Mouse (Mus musculus) MEL-GATA-1-ER (cell line): ENCODE data around the gene L1td1.
"Not testable (repeated sequence)": the region's sequence is repeated elsewhere in the genome, so short reads cannot be mapped to it uniquely, and the experiment has no call there.

Experiments
- DNase-seq: peaks from one replicate; pipeline ENCODE4 v3.0.0-alpha.2; 2012; ENCODE audit warnings: low read depth; ENCODE audit errors: extremely low read depth

L1td1 gene

GRCm38 (mm10) chr4:98726590-98727237, at the start of gene L1td1:
Gene L1td1, plus strand, starts transcription at chr4:98726734.
- DNase-seq = no peak

DNA sequence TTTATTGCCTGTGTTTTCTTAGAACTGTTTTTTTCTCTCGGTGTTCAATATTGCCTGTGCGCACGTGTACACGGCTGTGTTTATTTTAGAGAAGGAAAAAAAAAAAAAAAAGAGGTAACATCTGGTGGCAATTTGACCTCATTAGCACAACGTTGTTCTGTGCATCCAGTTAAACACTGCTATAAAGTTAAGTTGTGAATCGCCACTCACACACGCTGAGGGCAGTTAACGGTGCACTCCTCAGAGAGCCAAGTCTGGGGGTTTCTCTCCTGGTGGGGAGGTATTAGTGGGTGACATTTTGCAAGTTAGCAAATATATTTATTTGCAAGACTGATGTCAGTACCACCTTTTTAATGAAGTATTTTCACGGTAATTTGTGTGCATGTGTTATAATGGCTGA, 49.0 kb upstream of the L1td1 start:
- DNase-seq = no peak

- no peak for DNase-seq
These were observed 39.8 kb upstream of the L1td1 start for GRCm38 (mm10) chr4:98686678-98687267.

GRCm38 (mm10) chr4:98688116-98688515, 38.4 kb upstream of the L1td1 start:
- no peak for DNase-seq

DNA sequence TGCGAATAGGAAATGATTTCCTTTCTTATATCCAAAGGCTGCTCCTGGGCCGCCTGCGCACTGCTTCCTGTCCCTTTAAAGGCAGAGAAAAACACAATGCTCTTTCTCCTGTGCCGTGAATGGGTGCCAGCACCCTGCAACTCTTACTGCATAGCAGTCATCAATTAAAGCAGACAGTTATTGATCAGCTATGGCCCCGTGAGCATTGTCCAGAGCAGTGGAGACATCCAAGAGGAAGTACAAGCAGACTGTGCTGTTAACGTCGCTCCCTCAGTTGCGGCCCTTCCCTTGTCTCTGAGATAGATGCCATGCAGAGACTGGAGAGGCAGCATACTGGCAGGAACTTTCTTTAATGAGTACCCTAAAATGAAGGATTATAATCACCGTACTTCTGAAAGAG, 38.0 kb upstream of the L1td1 start:
- no peak for DNase-seq

GRCm38 (mm10) chr4:98689988-98690387, 36.5 kb upstream of the L1td1 start:
- no peak for DNase-seq

DNA sequence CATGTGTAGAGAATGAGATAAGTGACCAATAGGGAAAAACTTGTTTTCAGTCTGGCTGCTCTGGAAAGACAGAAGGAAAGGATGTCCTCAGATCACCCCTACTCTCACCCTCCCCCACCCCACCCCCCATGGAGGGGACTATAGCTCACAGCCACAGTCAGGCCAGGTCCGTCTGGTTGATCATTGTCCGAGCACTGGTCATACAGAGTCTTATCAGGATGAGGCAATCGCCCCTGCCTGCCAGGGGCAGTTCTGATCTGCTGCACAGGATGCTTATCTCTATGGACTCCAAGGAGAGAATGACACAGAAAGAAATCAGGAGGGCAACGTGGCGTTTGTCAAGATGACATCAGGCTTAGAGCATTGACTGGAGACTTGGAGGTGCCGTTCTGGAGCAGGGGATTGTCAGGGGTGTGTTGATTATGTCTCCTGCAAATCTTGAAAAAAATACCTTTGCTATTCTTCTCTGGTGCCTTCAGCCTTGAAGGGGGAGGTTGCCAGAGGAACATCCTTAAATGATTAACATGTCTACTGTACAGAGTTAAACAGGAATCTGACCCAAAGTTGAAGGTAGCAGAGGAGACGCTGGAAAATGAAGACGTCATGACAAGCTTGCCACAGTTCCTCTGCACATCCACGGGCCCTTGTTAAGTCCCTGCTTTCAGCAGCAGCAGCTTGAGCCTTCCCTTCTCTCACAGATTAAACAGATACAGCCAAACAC, 32.9 kb upstream of the L1td1 start:
- no peak for DNase-seq

DNA sequence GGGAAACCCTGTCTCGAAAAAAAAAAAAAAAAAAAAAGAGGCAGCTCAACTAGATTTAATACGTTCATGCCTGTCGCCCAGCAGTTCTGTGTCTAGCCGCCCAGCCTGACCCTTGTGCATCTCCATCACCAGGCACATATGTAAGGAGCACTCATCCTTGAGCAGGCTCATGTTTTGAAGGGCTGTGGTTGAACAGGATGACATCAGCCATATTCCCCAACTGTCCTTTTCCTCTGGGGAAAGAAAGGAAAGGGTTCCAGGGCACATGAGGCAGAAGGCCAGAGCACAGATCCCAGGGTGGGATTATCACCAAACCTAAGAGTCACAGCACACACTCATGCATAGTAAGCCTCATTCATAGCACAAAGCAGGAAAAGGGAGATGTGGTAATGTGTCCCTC, 28.6 kb upstream of the L1td1 start:
- DNase-seq = no peak

GRCm38 (mm10) chr4:98698921-98699320, 27.6 kb upstream of the L1td1 start:
- no peak for DNase-seq

GRCm38 (mm10) chr4:98700156-98700555, 26.4 kb upstream of the L1td1 start:
- DNase-seq = no peak

- DNase-seq = no peak
These were observed 24.2 kb upstream of the L1td1 start for GRCm38 (mm10) chr4:98702201-98702894.

DNA sequence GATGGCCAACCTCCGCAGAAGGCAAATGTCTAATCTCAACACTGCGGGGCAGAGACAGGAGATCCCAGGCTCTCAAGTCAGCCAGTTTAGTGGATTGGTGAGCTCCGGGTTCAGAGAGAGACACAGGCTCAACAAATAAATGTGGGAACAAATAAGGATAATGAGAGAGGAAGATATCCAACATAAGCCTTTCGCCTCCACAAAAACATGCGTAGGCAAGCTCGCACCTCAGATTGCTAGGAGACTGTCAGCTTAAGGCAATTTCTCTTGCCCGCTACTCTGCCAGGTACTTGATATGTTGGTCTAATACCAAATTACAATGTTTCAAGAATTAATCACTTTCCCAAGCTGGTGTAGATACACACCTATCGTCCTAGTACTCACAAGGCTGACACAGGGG, 15.6 kb upstream of the L1td1 start:
- DNase-seq = no peak

DNA sequence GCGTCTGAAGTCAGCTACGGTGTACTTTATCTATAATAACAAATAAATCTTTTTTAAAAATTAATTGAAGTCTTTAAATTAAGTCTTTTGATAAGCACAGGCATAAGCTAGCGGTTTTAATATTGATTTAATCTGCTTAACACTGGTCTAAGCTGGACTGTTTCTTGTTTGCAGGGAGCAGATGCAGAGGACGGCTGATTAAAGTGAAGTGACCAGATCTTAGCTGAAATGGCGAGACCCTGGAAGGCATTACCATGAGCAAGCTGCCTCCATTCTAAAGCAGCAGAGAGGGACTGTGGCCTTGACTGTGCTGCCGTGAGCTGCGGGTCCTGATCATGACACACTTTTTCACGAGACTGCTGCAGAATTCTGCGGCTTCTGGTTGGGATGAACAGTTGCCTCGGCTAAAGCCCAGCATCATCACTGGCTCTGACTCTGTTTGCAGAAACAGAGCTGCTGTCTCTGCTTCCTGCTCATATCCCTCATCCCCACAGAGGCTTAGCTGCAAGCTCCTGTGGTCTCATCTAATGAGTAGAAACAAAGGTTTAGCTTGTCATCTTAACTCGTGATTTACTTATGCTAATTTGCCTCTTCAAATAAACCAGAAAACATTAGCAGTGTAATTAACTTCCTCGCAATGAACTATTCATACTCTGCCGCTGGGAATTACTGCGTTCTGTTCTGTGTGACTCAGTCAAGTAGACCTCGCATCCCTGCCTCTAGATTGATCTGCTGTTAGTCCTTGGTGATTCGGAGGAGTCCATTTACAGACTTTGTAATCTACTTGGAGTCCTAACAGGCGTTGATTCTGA, 8.6 kb upstream of the L1td1 start:
- no peak for DNase-seq

GRCm38 (mm10) chr4:98718547-98718917, 8.0 kb upstream of the L1td1 start:
- no peak for DNase-seq

DNA sequence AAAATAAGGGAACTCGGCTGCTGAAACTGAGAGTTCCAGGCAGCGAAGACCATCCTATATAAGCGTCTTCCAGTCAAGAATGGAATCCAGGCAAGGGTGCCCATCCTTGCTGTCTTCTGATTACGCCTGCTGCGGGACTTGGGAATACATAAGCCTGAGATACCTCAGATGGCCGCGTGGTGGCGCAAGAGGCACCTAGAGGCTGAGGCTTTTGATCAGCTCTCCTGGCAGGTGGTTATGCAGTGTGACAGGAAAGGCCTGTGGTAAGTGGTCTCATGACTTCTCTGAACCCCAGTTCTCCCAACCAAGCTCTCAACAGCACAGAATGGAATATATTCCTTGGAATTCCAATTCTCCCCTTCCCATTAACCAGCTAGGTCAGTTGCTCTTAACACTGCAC, 4.1 kb upstream of the L1td1 start:
- no peak for DNase-seq

- not testable (repeated sequence) for DNase-seq
These were observed 1.9 kb upstream of the L1td1 start for GRCm38 (mm10) chr4:98724682-98725081.

GRCm38 (mm10) chr4:98725439-98725838, 1.1 kb upstream of the L1td1 start:
- DNase-seq = no peak

GRCm38 (mm10) chr4:98727295-98727958, 893 bp downstream of the L1td1 start:
- no peak for DNase-seq

DNA sequence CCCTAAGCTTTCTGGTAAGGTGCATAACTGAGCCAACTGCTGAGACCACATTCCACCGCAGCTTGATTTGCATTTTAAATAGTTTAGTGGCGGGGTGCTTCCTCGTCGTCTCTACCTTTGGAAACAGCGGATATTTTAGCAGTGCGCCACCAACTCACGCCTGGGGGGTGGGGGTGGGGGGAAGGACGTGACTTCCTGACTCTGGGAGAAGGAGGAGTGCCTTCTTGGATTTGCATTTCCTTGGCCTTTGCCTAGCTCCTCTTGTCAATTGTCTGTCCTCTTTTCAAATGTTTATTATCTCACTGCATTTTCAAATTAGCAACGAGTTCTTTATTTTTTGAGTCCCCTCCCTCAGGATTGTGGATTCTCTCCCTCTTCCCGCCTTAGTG, 1.4 kb downstream of the L1td1 start:
- no peak for DNase-seq

DNA sequence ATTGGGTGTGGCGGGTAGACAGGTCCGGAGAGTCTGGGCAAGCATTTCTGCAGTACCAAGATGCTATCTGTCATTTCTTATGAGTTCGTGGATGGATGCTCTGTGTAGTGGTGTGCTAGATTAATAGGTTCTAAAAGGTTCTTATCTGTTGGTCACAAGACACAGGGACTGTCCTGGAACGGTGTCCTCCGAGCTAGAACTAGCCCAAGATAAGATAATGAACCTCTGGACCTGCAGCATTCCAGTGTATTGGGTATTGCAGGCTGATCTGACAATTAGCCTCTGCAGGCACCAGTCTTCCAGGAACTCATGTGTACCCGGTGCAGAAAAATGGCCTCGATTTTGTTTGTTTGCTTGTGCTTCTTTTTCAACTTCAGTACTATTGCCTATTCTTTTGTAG, 2.2 kb downstream of the L1td1 start:
- no peak for DNase-seq

DNA sequence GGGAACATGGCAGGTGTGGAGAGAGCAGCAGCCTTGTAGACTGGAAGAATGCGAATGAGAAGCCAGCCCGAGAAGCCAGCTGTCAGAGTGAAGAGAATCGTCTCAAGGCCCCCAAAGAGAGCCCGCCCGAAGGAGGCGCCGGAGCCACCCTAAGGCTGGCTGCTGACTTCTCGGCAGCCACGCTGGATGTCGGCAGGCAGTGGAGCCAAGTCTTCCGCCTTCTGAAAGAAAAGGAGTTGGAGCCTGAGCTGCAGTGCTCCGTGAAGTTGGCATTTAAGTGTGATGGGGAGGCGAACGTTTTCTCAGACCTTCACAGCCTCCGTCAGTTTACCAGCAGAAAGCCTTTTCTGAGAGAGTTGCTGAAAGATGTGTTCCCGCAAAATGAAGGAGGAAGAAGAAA, 7.1 kb downstream of the L1td1 start:
- no peak for DNase-seq
